Mouse (Mus musculus): ENCODE measurements around the gene Cux2.

DNA sequence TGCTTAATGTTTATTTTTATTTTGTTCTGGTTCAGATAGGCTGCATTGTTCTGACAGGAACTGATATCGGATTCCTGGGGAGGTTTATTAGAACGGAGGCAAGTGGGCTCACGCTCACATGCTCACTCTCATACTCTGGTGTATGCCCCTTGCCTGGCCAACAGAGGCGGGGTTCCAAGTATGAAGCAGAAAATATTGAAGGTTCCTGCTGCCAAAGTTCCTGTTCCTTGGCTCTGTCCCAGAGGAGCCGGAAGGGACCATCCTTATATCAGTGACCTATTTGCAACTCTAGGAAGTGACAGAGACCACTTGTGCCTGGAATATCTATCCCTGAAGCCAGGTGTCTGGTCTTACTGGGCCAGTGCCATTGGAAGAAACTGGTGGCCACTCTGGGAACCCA is 94.1 kb downstream of the Cux2 start:
- TF ChIP-seq MEF2A (IDR thresholded peaks at IDR 0.05; ENCODE audit: extremely low read depth, insufficient replicate concordance, low read depth, low read length, poor library complexity, severe bottlenecking): no peak
- no peak for TF ChIP-seq NRF1 (IDR thresholded peaks at IDR 0.05; ENCODE audit: insufficient read depth, low read depth, low read length, poor library complexity, severe bottlenecking)
- no peak for TF ChIP-seq CTCF (IDR thresholded peaks at IDR 0.05 in 2 of 3, conservative IDR thresholded peaks at IDR 0.05 in 1 of 3; ENCODE audit: control insufficient read depth in 1 of 3, insufficient read depth in 1 of 3, low read depth in 2 of 3, low read length in 3 of 3, poor library complexity in 1 of 3, severe bottlenecking in 1 of 3)
- no peak for TF ChIP-seq POLR2A (IDR thresholded peaks at IDR 0.05; ENCODE audit: control insufficient read depth in 1 of 2, insufficient read depth in 1 of 2, low read depth in 1 of 2, low read length in 2 of 2, poor library complexity in 1 of 2)
- TF ChIP-seq EP300 (IDR thresholded peaks at IDR 0.05; ENCODE audit: low read depth in 1 of 2, low read length in 2 of 2): no peak
- no peak for TF ChIP-seq ZMIZ1 (IDR thresholded peaks at IDR 0.05; ENCODE audit: low read depth, low read length)
- TF ChIP-seq ZC3H11A (IDR thresholded peaks at IDR 0.05; ENCODE audit: low read depth, low read length): no peak
- TF ChIP-seq HCFC1 (IDR thresholded peaks at IDR 0.05; ENCODE audit: low read depth, low read length): no peak
- TF ChIP-seq MAFK (IDR thresholded peaks at IDR 0.05; ENCODE audit: borderline replicate concordance, low read depth, low read length): no peak
